Mouse (Mus musculus) right cerebral cortex, postnatal 10 days (tissue): ENCODE measurements around the gene Zfp965.
"Not testable (repeated sequence)": the region's sequence is repeated elsewhere in the genome, so short reads cannot be mapped to it uniquely, and the experiment has no call there.

Experiments
- DNase-seq, 2 experiments: peaks; one replicate each; pipeline ENCODE4 v3.0.0; 2021; ENCODE audit warnings: low spot score in 2 of 2

The Zfp965 gene

DNA sequence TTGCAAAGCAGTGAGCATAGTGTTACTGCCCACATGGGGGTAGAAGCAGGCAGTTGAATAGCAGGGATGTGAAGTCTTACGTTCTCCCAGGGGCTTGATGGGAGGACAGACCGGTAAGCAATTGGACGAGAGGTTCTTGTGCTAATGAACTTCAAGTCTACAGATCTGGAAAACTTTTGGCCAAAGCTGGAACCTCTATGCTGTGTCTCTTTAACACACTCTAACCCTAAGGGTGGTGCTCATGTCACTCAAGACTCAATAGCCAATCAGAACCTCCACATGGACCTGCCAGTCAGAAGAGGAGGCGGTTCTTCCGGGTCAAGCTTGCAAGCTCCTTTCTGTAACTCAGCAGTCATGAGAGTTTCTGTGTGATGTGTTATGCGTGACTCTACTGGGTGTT is at the start of gene Zfp965:
Gene Zfp965, plus strand, starts transcription at position 301 of the 400 bp plus-strand sequence.
- DNase-seq, result not testable (repeated sequence)

DNA sequence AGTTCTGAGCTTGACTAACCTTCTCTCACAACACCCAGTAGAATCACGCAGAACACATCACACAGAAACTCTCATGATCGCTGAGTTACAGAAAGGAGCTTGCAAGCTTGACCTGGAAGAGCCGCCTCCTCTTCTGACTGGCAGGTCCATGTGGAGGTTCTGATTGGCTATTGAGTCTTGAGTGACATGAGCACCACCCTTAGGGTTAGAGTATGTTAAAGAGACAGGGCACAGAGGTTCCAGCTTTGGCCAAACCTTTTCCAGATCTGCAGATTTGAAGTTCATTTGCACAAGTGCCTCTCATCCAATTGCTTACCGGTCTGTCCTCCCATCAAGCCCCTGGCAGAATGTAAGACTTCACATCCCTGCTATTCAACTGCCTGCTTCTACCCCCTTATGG is 34.1 kb upstream of the Zfp965 start, which contains the start of gene Gm4724:
Gene Gm4724, minus strand, starts transcription at position 101 of the 400 bp plus-strand sequence.
- not testable (repeated sequence) for DNase-seq
